Mouse (Mus musculus): Measurements from ENCODE around the gene Lrrc38. TPM values are rescaled to one million over a fixed set of nuclear protein-coding genes. Genes with fewer than 3 reads are reported as not detected.

Gene Lrrc38
- total and polyA plus RNA-seq, 3 experiments, result not detected

- no peak overlapping the region for H3K4me3 ChIP-seq (ENCODE audit: control insufficient read depth in 1 of 2, insufficient read depth in 1 of 2, low read depth in 2 of 2, low read length in 2 of 2)
- no peaks in the 10 kb centered on the region for H3K9me3 ChIP-seq (replicated peaks; ENCODE audit: insufficient read depth, low read length)
- H3K27ac ChIP-seq (ENCODE audit: control insufficient read depth, low read depth, low read length), result no peak overlapping the region
- no peaks in the 10 kb centered on the region for H3K36me3 ChIP-seq (ENCODE audit: control insufficient read depth in 1 of 2, insufficient read depth in 2 of 2, low read length in 2 of 2)
- no peaks in the 10 kb centered on the region for H3K27me3 ChIP-seq (ENCODE audit: control insufficient read depth in 1 of 2, insufficient read depth in 2 of 2, low read length in 2 of 2)
- no peaks in the 10 kb centered on the region for H3K79me2 ChIP-seq (ENCODE audit: control insufficient read depth, insufficient read depth, low read length, poor library complexity)
- H3K4me1 ChIP-seq (ENCODE audit: control insufficient read depth in 1 of 2, insufficient read depth in 2 of 2, low read length in 2 of 2), result no peaks in the 10 kb centered on the region
- no peak for DNase-seq (ENCODE audit: low read depth, low spot score)
- no peak overlapping the region for H3K9ac ChIP-seq (ENCODE audit: control insufficient read depth, low read depth, low read length, poor library complexity, severe bottlenecking)
- TF ChIP-seq ZMIZ1 (IDR thresholded peaks at IDR 0.05; ENCODE audit: low read depth, low read length) (no peak), JUND (IDR thresholded peaks at IDR 0.05; ENCODE audit: low read depth, low read length) (no peak), MYB (IDR thresholded peaks at IDR 0.05; ENCODE audit: low read depth, low read length) (no peak), ZNF384 (IDR thresholded peaks at IDR 0.05; ENCODE audit: low read depth, low read length) (no peak), MYC (IDR thresholded peaks at IDR 0.05; ENCODE audit: low read depth, low read length) (no peak), ETS1 (IDR thresholded peaks at IDR 0.05; ENCODE audit: low read depth, low read length) (no peak), POLR2A (IDR thresholded peaks at IDR 0.05; ENCODE audit: control insufficient read depth in 1 of 2, insufficient read depth in 1 of 2, low read depth in 1 of 2, low read length in 2 of 2, poor library complexity in 1 of 2) (no peak), TBP (IDR thresholded peaks at IDR 0.05; ENCODE audit: low read depth, low read length) (no peak), RAD21 (IDR thresholded peaks at IDR 0.05; ENCODE audit: low read depth, low read length) (no peak), NRF1 (IDR thresholded peaks at IDR 0.05; ENCODE audit: insufficient read depth, low read depth, low read length, poor library complexity, severe bottlenecking) (no peak), POLR2AphosphoS5 (IDR thresholded peaks at IDR 0.05; ENCODE audit: borderline replicate concordance, low read depth, low read length) (no peak), USF1 (IDR thresholded peaks at IDR 0.05; ENCODE audit: low read depth, low read length) (no peak), ELF1 (IDR thresholded peaks at IDR 0.05; ENCODE audit: low read depth, low read length) (no peak), MEF2A (IDR thresholded peaks at IDR 0.05; ENCODE audit: extremely low read depth, insufficient replicate concordance, low read depth, low read length, poor library complexity, severe bottlenecking) (no peak), TAL1 (IDR thresholded peaks at IDR 0.05; ENCODE audit: low read length) (no peak), RCOR1 (IDR thresholded peaks at IDR 0.05; ENCODE audit: low read depth, low read length) (no peak), CHD2 (IDR thresholded peaks at IDR 0.05; ENCODE audit: low read length) (no peak), MAX (IDR thresholded peaks at IDR 0.05; ENCODE audit: low read length) (no peak)
Observed at GRCm38 (mm10) chr4:143382163-143382562, 32.6 kb downstream of the Lrrc38 start.

GRCm38 (mm10) chr4:143383646-143384045, 34.1 kb downstream of the Lrrc38 start:
- Histone ChIP-seq H3K79me2 (ENCODE audit: control insufficient read depth, insufficient read depth, low read length, poor library complexity) (no peaks in the 10 kb centered on the region), H3K27me3 (ENCODE audit: control insufficient read depth in 1 of 2, insufficient read depth in 2 of 2, low read length in 2 of 2) (no peaks in the 10 kb centered on the region), H3K9me3 (replicated peaks; ENCODE audit: insufficient read depth, low read length) (no peaks in the 10 kb centered on the region), H3K9ac (ENCODE audit: control insufficient read depth, low read depth, low read length, poor library complexity, severe bottlenecking) (no peak overlapping the region), H3K4me3 (ENCODE audit: control insufficient read depth in 1 of 2, insufficient read depth in 1 of 2, low read depth in 2 of 2, low read length in 2 of 2) (no peak overlapping the region), H3K4me1 (ENCODE audit: control insufficient read depth in 1 of 2, insufficient read depth in 2 of 2, low read length in 2 of 2) (no peaks in the 10 kb centered on the region), H3K36me3 (ENCODE audit: control insufficient read depth in 1 of 2, insufficient read depth in 2 of 2, low read length in 2 of 2) (no peaks in the 10 kb centered on the region), H3K27ac (ENCODE audit: control insufficient read depth, low read depth, low read length) (no peak overlapping the region)
- DNase-seq (ENCODE audit: low read depth, low spot score), result no peak
- no peak for TF ChIP-seq EP300 (IDR thresholded peaks at IDR 0.05; ENCODE audit: low read depth in 1 of 2, low read length in 2 of 2)
- TF ChIP-seq POLR2A (IDR thresholded peaks at IDR 0.05; ENCODE audit: control insufficient read depth in 1 of 2, insufficient read depth in 1 of 2, low read depth in 1 of 2, low read length in 2 of 2, poor library complexity in 1 of 2), result no peak
- no peak for TF ChIP-seq MXI1 (IDR thresholded peaks at IDR 0.05; ENCODE audit: low read depth, low read length)
- TF ChIP-seq SIN3A (IDR thresholded peaks at IDR 0.05; ENCODE audit: low read length), result no peak
- no peak for TF ChIP-seq ELF1 (IDR thresholded peaks at IDR 0.05; ENCODE audit: low read depth, low read length)
- no peak for TF ChIP-seq BHLHE40 (IDR thresholded peaks at IDR 0.05; ENCODE audit: borderline replicate concordance, low read depth, low read length)
- no peak for TF ChIP-seq RCOR1 (IDR thresholded peaks at IDR 0.05; ENCODE audit: low read depth, low read length)
- no peak for TF ChIP-seq CHD2 (IDR thresholded peaks at IDR 0.05; ENCODE audit: low read length)
- TF ChIP-seq USF2 (IDR thresholded peaks at IDR 0.05; ENCODE audit: borderline replicate concordance in 1 of 2, insufficient read depth in 1 of 2, low read depth in 1 of 2, low read length in 2 of 2), result no peak
- no peak for TF ChIP-seq USF1 (IDR thresholded peaks at IDR 0.05; ENCODE audit: low read depth, low read length)
- no peak for TF ChIP-seq HCFC1 (IDR thresholded peaks at IDR 0.05; ENCODE audit: low read depth, low read length)
- TF ChIP-seq MAFK (IDR thresholded peaks at IDR 0.05; ENCODE audit: borderline replicate concordance, low read depth, low read length), result no peak
- no peak for TF ChIP-seq MYB (IDR thresholded peaks at IDR 0.05; ENCODE audit: low read depth, low read length)
- TF ChIP-seq GATA1 (IDR thresholded peaks at IDR 0.05; ENCODE audit: low read depth, low read length), result no peak
- no peak for TF ChIP-seq MAZ (IDR thresholded peaks at IDR 0.05; ENCODE audit: low read depth, low read length)
- no peak for TF ChIP-seq CTCF (IDR thresholded peaks at IDR 0.05 in 2 of 3, conservative IDR thresholded peaks at IDR 0.05 in 1 of 3; ENCODE audit: control insufficient read depth in 1 of 3, insufficient read depth in 1 of 3, low read depth in 2 of 3, low read length in 3 of 3, poor library complexity in 1 of 3, severe bottlenecking in 1 of 3)
- no peak for TF ChIP-seq NELFE (IDR thresholded peaks at IDR 0.05; ENCODE audit: low read depth, low read length)
- TF ChIP-seq ETS1 (IDR thresholded peaks at IDR 0.05; ENCODE audit: low read depth, low read length), result no peak
- no peak for TF ChIP-seq MEF2A (IDR thresholded peaks at IDR 0.05; ENCODE audit: extremely low read depth, insufficient replicate concordance, low read depth, low read length, poor library complexity, severe bottlenecking)
- no peak for TF ChIP-seq POLR2AphosphoS2 (IDR thresholded peaks at IDR 0.05; ENCODE audit: low read length)

Data from MEL (cell line).